Mouse (Mus musculus): ENCODE results near the gene Ddx58. TPM values are rescaled to one million over a fixed set of nuclear protein-coding genes. Genes with fewer than 3 reads are reported as not detected.

Ddx58 gene
- 14.2 and 15.1 TPM in 2 replicates for polyA plus RNA-seq (2015; fragmentation: Nextera tagmentation; extraction: Ambion mirVana)

DNA sequence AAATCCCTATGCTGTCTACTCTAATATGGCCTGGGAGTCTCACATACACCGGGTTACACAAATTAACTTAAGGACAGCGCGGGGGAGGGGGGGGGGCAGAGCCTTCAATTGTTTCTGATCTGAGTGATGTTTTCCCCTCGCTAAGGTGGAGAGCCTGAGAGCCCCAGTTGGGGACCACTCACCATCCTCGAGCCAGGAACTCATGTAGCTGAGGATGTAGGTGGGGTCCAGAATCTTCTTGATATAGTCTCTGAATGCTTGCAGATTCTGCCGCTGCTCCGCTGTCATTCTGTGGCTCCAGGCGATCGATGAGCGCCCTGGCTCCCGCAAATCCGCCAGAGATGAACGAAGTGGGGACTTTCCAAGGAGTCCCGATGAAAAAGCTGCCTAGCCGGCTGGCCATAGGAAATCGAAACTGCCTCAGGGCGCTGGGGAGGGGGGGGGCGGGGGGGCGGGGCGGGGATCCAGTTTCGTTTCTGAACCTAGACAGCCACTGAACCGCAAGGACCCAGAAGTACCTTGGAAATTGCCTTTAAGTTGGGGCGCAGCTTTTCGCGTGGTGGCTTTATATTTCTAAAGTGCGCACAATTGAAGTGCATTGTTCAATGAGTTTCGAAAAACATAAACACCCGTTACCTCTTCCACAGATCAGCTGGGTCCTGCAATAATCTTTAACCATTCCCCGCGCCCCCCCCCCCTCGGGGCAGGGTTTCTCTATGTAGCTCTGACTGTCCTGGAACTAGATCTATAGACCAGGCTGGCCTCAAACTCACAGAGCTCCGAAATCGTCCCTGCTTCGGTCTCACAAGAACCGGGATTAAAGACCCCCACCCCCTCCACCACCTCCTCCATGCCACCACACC is at the start of gene Ddx58:
Ddx58 (minus strand) TSS at position 420 of the 863 bp plus-strand sequence.
- no peaks in the 10 kb centered on the region for H3K36me3 ChIP-seq (ENCODE audit: control insufficient read depth, insufficient read depth, low read length)

DNA sequence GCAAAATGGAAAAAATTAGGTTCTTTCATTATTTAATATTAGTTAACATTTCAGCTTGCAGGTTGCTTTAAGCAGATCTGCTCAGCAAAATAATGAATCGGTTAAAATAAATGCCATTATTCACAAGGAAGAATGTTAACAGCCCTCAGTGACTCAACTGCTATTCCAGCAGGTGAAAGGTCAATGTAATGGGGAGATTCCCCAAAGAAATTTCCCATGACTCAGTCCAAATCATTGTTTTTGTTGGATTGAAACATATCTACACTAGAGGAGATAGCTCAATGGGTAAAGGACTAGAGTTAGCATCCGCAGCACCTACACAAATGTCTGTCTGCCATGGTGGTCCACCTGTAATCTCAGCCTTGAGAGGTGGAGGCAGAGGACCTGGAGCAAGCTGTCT is 49.4 kb upstream of the Ddx58 start:
- H3K9ac ChIP-seq (ENCODE audit: low read length), result no peak overlapping the region
- H3K27ac ChIP-seq (ENCODE audit: low read length), result no peak overlapping the region
- 81% methylated on average over 2 of the region's 2 CpGs for WGBS
- H3K4me3 ChIP-seq (replicated peaks; ENCODE audit: low read length), result no peak overlapping the region
- no peak for ATAC-seq (ENCODE audit: insufficient read depth, low FRiP score)
- no peak overlapping the region for H3K4me2 ChIP-seq (ENCODE audit: low read depth, low read length)
- no peaks in the 10 kb centered on the region for H3K27me3 ChIP-seq (ENCODE audit: control insufficient read depth, insufficient read depth, low read length)
- H3K9me3 ChIP-seq (replicated peaks; ENCODE audit: control insufficient read depth, low read length), result 0 out of 2 replicates have a peak, but pooled peaks cover under 1% of the 10 kb centered on the region
- no peaks in the 10 kb centered on the region for H3K4me1 ChIP-seq (ENCODE audit: control insufficient read depth, insufficient read depth, low read length)
- no peaks in the 10 kb centered on the region for H3K36me3 ChIP-seq (ENCODE audit: control insufficient read depth, insufficient read depth, low read length)

More for the DNA sequence above, at the start of gene Ddx58:
- ATAC-seq (ENCODE audit: insufficient read depth, low FRiP score), result peak; percentile 62
- WGBS, result 3% methylated on average over 34 of the region's 35 CpGs
- H3K4me3 ChIP-seq (replicated peaks; ENCODE audit: low read length), result peak within 1 kb of the TSS; percentile 79
- peak within 1 kb of the TSS; percentile 83 for H3K9ac ChIP-seq (ENCODE audit: low read length)
- H3K4me1 ChIP-seq (ENCODE audit: control insufficient read depth, insufficient read depth, low read length), result peaks cover 3% of the 10 kb centered on the region; the same call in 1 of the 2 replicates
- H3K27ac ChIP-seq (ENCODE audit: low read length), result peak within 1 kb of the TSS; percentile 90
- no peaks in the 10 kb centered on the region for H3K9me3 ChIP-seq (replicated peaks; ENCODE audit: control insufficient read depth, low read length)
- H3K27me3 ChIP-seq (ENCODE audit: control insufficient read depth, insufficient read depth, low read length), result no peaks in the 10 kb centered on the region
- H3K4me2 ChIP-seq (ENCODE audit: low read depth, low read length), result peak within 1 kb of the TSS; percentile 90

- no peaks in the 10 kb centered on the region for H3K27me3 ChIP-seq (ENCODE audit: control insufficient read depth, insufficient read depth, low read length)
- ATAC-seq (ENCODE audit: insufficient read depth, low FRiP score), result no peak
Observed at GRCm38 (mm10) chr4:40287415-40287814, 47.8 kb upstream of the Ddx58 start.

DNA sequence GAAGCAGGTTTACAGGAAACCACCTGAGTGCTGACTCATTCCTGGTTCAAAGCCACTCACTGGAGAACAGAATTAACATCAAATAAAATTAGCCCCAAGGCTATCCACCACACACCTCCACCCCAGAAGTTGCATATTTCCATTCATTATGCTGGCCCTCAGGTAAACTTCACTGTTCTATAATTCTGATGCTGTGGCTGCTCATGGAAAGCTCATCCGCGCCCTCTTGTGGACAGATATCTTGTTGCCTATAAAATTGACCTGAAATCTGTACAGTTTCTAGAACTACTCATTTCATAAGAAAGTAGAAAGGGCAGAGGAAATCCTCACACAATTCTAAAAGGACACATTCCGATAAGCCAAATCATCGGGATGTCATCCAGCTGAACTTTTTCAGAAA is 46.0 kb upstream of the Ddx58 start:
- no peak for ATAC-seq (ENCODE audit: insufficient read depth, low FRiP score)
- Histone ChIP-seq H3K4me2 (ENCODE audit: low read depth, low read length) (no peak overlapping the region), H3K9ac (ENCODE audit: low read length) (no peak overlapping the region)

More at GRCm38 (mm10) chr4:40287415-40287814, 47.8 kb upstream of the Ddx58 start:
- Histone ChIP-seq H3K4me2 (ENCODE audit: low read depth, low read length) (no peak overlapping the region), H3K4me1 (ENCODE audit: control insufficient read depth, insufficient read depth, low read length) (no peaks in the 10 kb centered on the region), H3K4me3 (replicated peaks; ENCODE audit: low read length) (no peak overlapping the region), H3K9ac (ENCODE audit: low read length) (no peak overlapping the region), H3K36me3 (ENCODE audit: control insufficient read depth, insufficient read depth, low read length) (no peaks in the 10 kb centered on the region), H3K9me3 (replicated peaks; ENCODE audit: control insufficient read depth, low read length) (no peaks in the 10 kb centered on the region), H3K27ac (ENCODE audit: low read length) (no peak overlapping the region)
- 70% methylated on average over 6 of the region's 6 CpGs for WGBS

GRCm38 (mm10) chr4:40279276-40279900 is 39.8 kb upstream of the Ddx58 start, which contains the start of gene Ndufb6:
Gene Ndufb6, minus strand, starts transcription at chr4:40279421.
- 0% methylated on average over 36 of the region's 36 CpGs for WGBS
- Histone ChIP-seq H3K36me3 (ENCODE audit: control insufficient read depth, insufficient read depth, low read length) (no peaks in the 10 kb centered on the region), H3K27ac (ENCODE audit: low read length) (peak within 1 kb of the TSS; percentile 94), H3K27me3 (ENCODE audit: control insufficient read depth, insufficient read depth, low read length) (no peaks in the 10 kb centered on the region), H3K4me1 (ENCODE audit: control insufficient read depth, insufficient read depth, low read length) (peaks cover 11% of the 10 kb centered on the region), H3K4me2 (ENCODE audit: low read depth, low read length) (peak within 1 kb of the TSS; percentile 92), H3K4me3 (replicated peaks; ENCODE audit: low read length) (peak within 1 kb of the TSS; percentile 94), H3K9me3 (replicated peaks; ENCODE audit: control insufficient read depth, low read length) (no peaks in the 10 kb centered on the region), H3K9ac (ENCODE audit: low read length) (peak within 1 kb of the TSS; percentile 91)
- ATAC-seq (ENCODE audit: insufficient read depth, low FRiP score), result peak; percentile 96

More for the DNA sequence above, 46.0 kb upstream of the Ddx58 start:
- Histone ChIP-seq H3K27me3 (ENCODE audit: control insufficient read depth, insufficient read depth, low read length) (no peaks in the 10 kb centered on the region), H3K27ac (ENCODE audit: low read length) (no peak overlapping the region), H3K4me1 (ENCODE audit: control insufficient read depth, insufficient read depth, low read length) (no peaks in the 10 kb centered on the region), H3K9me3 (replicated peaks; ENCODE audit: control insufficient read depth, low read length) (no peaks in the 10 kb centered on the region), H3K36me3 (ENCODE audit: control insufficient read depth, insufficient read depth, low read length) (no peaks in the 10 kb centered on the region), H3K4me3 (replicated peaks; ENCODE audit: low read length) (no peak overlapping the region)
- 13% methylated on average over 4 of the region's 4 CpGs for WGBS

DNA sequence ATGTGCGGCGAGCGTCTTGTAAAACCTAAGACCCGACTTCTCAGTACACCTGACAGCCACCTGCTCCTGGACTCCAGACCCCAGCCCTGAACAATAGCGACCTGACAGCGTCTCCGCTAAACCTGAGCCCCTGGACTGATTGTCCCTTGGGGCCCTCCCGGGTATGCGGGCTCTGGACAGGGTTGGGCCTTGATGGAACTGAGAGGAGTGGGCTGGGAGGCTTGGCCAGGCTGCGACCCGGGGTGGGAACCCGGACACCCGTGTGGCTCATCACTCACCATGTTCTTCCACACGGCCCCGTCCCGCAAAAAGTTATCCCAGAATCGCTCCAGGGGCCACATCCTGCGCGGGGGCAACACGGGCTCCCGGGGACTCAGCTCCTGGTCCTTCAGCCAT is 39.2 kb upstream of the Ddx58 start:
- Histone ChIP-seq H3K9ac (ENCODE audit: low read length) (peak overlapping the region; percentile 91), H3K36me3 (ENCODE audit: control insufficient read depth, insufficient read depth, low read length) (no peaks in the 10 kb centered on the region), H3K27me3 (ENCODE audit: control insufficient read depth, insufficient read depth, low read length) (no peaks in the 10 kb centered on the region), H3K4me3 (replicated peaks; ENCODE audit: low read length) (peak overlapping the region; percentile 94), H3K9me3 (replicated peaks; ENCODE audit: control insufficient read depth, low read length) (no peaks in the 10 kb centered on the region), H3K4me2 (ENCODE audit: low read depth, low read length) (peak overlapping the region; percentile 88), H3K27ac (ENCODE audit: low read length) (peak overlapping the region; percentile 64), H3K4me1 (ENCODE audit: control insufficient read depth, insufficient read depth, low read length) (peaks cover 11% of the 10 kb centered on the region)
- under 1% methylated on average over 21 of the region's 21 CpGs for WGBS
- peak; percentile 45 for ATAC-seq (ENCODE audit: insufficient read depth, low FRiP score)

GRCm38 (mm10) chr4:40269430-40270032 is 29.9 kb upstream of the Ddx58 start, which contains the start of the genes Smim27 and Topors:
Gene Smim27, plus strand, starts transcription at chr4:40269579.
Gene Topors, minus strand, starts transcription at chr4:40269850.
- H3K36me3 ChIP-seq (ENCODE audit: control insufficient read depth, insufficient read depth, low read length), result no peaks in the 10 kb centered on the region
- peak within 1 kb of the TSS; percentile 100 for H3K27ac ChIP-seq (ENCODE audit: low read length)
- H3K9ac ChIP-seq (ENCODE audit: low read length), result peak within 1 kb of the TSS; percentile 91
- H3K4me3 ChIP-seq (replicated peaks; ENCODE audit: low read length), result peak within 1 kb of the TSS; percentile 87
- no peaks in the 10 kb centered on the region for H3K9me3 ChIP-seq (replicated peaks; ENCODE audit: control insufficient read depth, low read length)
- H3K27me3 ChIP-seq (ENCODE audit: control insufficient read depth, insufficient read depth, low read length), result no peaks in the 10 kb centered on the region
- H3K4me1 ChIP-seq (ENCODE audit: control insufficient read depth, insufficient read depth, low read length), result peaks cover 25% of the 10 kb centered on the region
- peak; percentile 96 for ATAC-seq (ENCODE audit: insufficient read depth, low FRiP score)
- WGBS, result under 1% methylated on average over 38 of the region's 38 CpGs
- H3K4me2 ChIP-seq (ENCODE audit: low read depth, low read length), result peak within 1 kb of the TSS; percentile 96

- H3K36me3 ChIP-seq (ENCODE audit: control insufficient read depth, insufficient read depth, low read length), result no peaks in the 10 kb centered on the region
- no peaks in the 10 kb centered on the region for H3K27me3 ChIP-seq (ENCODE audit: control insufficient read depth, insufficient read depth, low read length)
- H3K4me1 ChIP-seq (ENCODE audit: control insufficient read depth, insufficient read depth, low read length), result peaks cover 27% of the 10 kb centered on the region
- H3K9me3 ChIP-seq (replicated peaks; ENCODE audit: control insufficient read depth, low read length), result no peaks in the 10 kb centered on the region
- peak overlapping the region; percentile 100 for H3K27ac ChIP-seq (ENCODE audit: low read length)
- WGBS, result under 1% methylated on average over 16 of the region's 16 CpGs
- ATAC-seq (ENCODE audit: insufficient read depth, low FRiP score), result no peak
- peak overlapping the region; percentile 87 for H3K4me3 ChIP-seq (replicated peaks; ENCODE audit: low read length)
- H3K4me2 ChIP-seq (ENCODE audit: low read depth, low read length), result peak overlapping the region; percentile 96
- H3K9ac ChIP-seq (ENCODE audit: low read length), result peak overlapping the region; percentile 91
Observed at GRCm38 (mm10) chr4:40268835-40269234, 29.2 kb upstream of the Ddx58 start.

Data from stomach, embryonic 16.5 days (tissue).